Mouse (Mus musculus): ENCODE data around the gene Jph4. TPM values are rescaled to one million over a fixed set of nuclear protein-coding genes. Genes with fewer than 3 reads are reported as not detected.

The Jph4 gene
- polyA plus RNA-seq, 1 experiment: 0.33 TPM

- TF ChIP-seq POLR2A (IDR thresholded peaks at IDR 0.05; ENCODE audit: low read depth, low read length) (no peak), CTCF (IDR thresholded peaks at IDR 0.05; ENCODE audit: extremely low read depth, insufficient read depth, insufficient read length, insufficient replicate concordance) (no peak)
- Histone ChIP-seq H3K4me3 (ENCODE audit: extremely low read depth, insufficient read depth, insufficient read length) (no peak overlapping the region), H3K27ac (ENCODE audit: insufficient read depth, low read length) (no peak overlapping the region)
These were observed 36.3 kb upstream of the Jph4 start for GRCm38 (mm10) chr14:55152951-55153481.

GRCm38 (mm10) chr14:55152174-55152573 is 35.4 kb upstream of the Jph4 start:
- TF ChIP-seq CTCF (IDR thresholded peaks at IDR 0.05; ENCODE audit: extremely low read depth, insufficient read depth, insufficient read length, insufficient replicate concordance) (no peak), POLR2A (IDR thresholded peaks at IDR 0.05; ENCODE audit: low read depth, low read length) (no peak)
- no peak for DNase-seq (ENCODE audit: low read depth in 1 of 2, low spot score in 2 of 2)
- Histone ChIP-seq H3K36me3 (ENCODE audit: control insufficient read depth, insufficient read depth, low read length) (no peaks in the 10 kb centered on the region), H3K4me3 (ENCODE audit: extremely low read depth, insufficient read depth, insufficient read length) (no peak overlapping the region), H3K4me1 (ENCODE audit: control insufficient read depth, insufficient read depth, insufficient read length) (peaks cover under 1% of the 10 kb centered on the region; the same call in 1 of the 2 replicates), H3K27me3 (ENCODE audit: control insufficient read depth, insufficient read depth, low read length) (no peaks in the 10 kb centered on the region), H3K27ac (ENCODE audit: insufficient read depth, low read length) (no peak overlapping the region)
- WGBS: 82% methylated on average over 4 of the region's 4 CpGs

More at GRCm38 (mm10) chr14:55152951-55153481, 36.3 kb upstream of the Jph4 start:
- 88% methylated on average over 16 of the region's 16 CpGs for WGBS
- H3K36me3 ChIP-seq (ENCODE audit: control insufficient read depth, insufficient read depth, low read length): no peaks in the 10 kb centered on the region
- H3K27me3 ChIP-seq (ENCODE audit: control insufficient read depth, insufficient read depth, low read length): no peaks in the 10 kb centered on the region
- no peak for DNase-seq (ENCODE audit: low read depth in 1 of 2, low spot score in 2 of 2)
- no peaks in the 10 kb centered on the region for H3K4me1 ChIP-seq (ENCODE audit: control insufficient read depth, insufficient read depth, insufficient read length)

- H3K4me3 ChIP-seq (ENCODE audit: extremely low read depth, insufficient read depth, insufficient read length): no peak overlapping the region
- H3K4me1 ChIP-seq (ENCODE audit: control insufficient read depth, insufficient read depth, insufficient read length): peaks cover 2% of the 10 kb centered on the region; the same call in 1 of the 2 replicates
- no peaks in the 10 kb centered on the region for H3K36me3 ChIP-seq (ENCODE audit: control insufficient read depth, insufficient read depth, low read length)
- H3K27ac ChIP-seq (ENCODE audit: insufficient read depth, low read length): no peak overlapping the region
- TF ChIP-seq CTCF (IDR thresholded peaks at IDR 0.05; ENCODE audit: extremely low read depth, insufficient read depth, insufficient read length, insufficient replicate concordance) (no peak), POLR2A (IDR thresholded peaks at IDR 0.05; ENCODE audit: low read depth, low read length) (no peak)
- H3K27me3 ChIP-seq (ENCODE audit: control insufficient read depth, insufficient read depth, low read length): no peaks in the 10 kb centered on the region
- 79% methylated on average over 5 of the region's 5 CpGs for WGBS
- no peak for DNase-seq (ENCODE audit: low read depth in 1 of 2, low spot score in 2 of 2)
These were observed 34.2 kb upstream of the Jph4 start for GRCm38 (mm10) chr14:55150985-55151384.

GRCm38 (mm10) chr14:55149041-55149440 is 32.3 kb upstream of the Jph4 start:
- no peak overlapping the region for H3K27ac ChIP-seq (ENCODE audit: insufficient read depth, low read length)
- no peak overlapping the region for H3K4me3 ChIP-seq (ENCODE audit: extremely low read depth, insufficient read depth, insufficient read length)
- no peak for DNase-seq (ENCODE audit: low read depth in 1 of 2, low spot score in 2 of 2)
- H3K36me3 ChIP-seq (ENCODE audit: control insufficient read depth, insufficient read depth, low read length): no peaks in the 10 kb centered on the region
- H3K4me1 ChIP-seq (ENCODE audit: control insufficient read depth, insufficient read depth, insufficient read length): peaks cover 2% of the 10 kb centered on the region; the same call in 1 of the 2 replicates
- no peak for TF ChIP-seq POLR2A (IDR thresholded peaks at IDR 0.05; ENCODE audit: low read depth, low read length)
- no peak for TF ChIP-seq CTCF (IDR thresholded peaks at IDR 0.05; ENCODE audit: extremely low read depth, insufficient read depth, insufficient read length, insufficient replicate concordance)
- WGBS: 90% methylated on average over 5 of the region's 5 CpGs
- H3K27me3 ChIP-seq (ENCODE audit: control insufficient read depth, insufficient read depth, low read length): no peaks in the 10 kb centered on the region

GRCm38 (mm10) chr14:55148363-55148915 is 31.7 kb upstream of the Jph4 start:
- Histone ChIP-seq H3K4me3 (ENCODE audit: extremely low read depth, insufficient read depth, insufficient read length) (no peak overlapping the region), H3K4me1 (ENCODE audit: control insufficient read depth, insufficient read depth, insufficient read length) (peaks cover 2% of the 10 kb centered on the region; the same call in 1 of the 2 replicates), H3K27ac (ENCODE audit: insufficient read depth, low read length) (no peak overlapping the region), H3K27me3 (ENCODE audit: control insufficient read depth, insufficient read depth, low read length) (no peaks in the 10 kb centered on the region), H3K36me3 (ENCODE audit: control insufficient read depth, insufficient read depth, low read length) (no peaks in the 10 kb centered on the region)
- TF ChIP-seq POLR2A (IDR thresholded peaks at IDR 0.05; ENCODE audit: low read depth, low read length): no peak
- peak; percentile 65; the same call in 1 of the 2 replicates for TF ChIP-seq CTCF (IDR thresholded peaks at IDR 0.05; ENCODE audit: extremely low read depth, insufficient read depth, insufficient read length, insufficient replicate concordance)
- WGBS: 41% methylated on average over 5 of the region's 5 CpGs
- DNase-seq (ENCODE audit: low read depth in 1 of 2, low spot score in 2 of 2): peak; percentile 12 to 54

GRCm38 (mm10) chr14:55146829-55147401 is 30.2 kb upstream of the Jph4 start:
- TF ChIP-seq POLR2A (IDR thresholded peaks at IDR 0.05; ENCODE audit: low read depth, low read length) (no peak), CTCF (IDR thresholded peaks at IDR 0.05; ENCODE audit: extremely low read depth, insufficient read depth, insufficient read length, insufficient replicate concordance) (no peak)
- Histone ChIP-seq H3K4me1 (ENCODE audit: control insufficient read depth, insufficient read depth, insufficient read length) (peaks cover 2% of the 10 kb centered on the region; the same call in 1 of the 2 replicates), H3K4me3 (ENCODE audit: extremely low read depth, insufficient read depth, insufficient read length) (no peak overlapping the region), H3K36me3 (ENCODE audit: control insufficient read depth, insufficient read depth, low read length) (no peaks in the 10 kb centered on the region), H3K27ac (ENCODE audit: insufficient read depth, low read length) (peak overlapping the region; percentile 39; the same call in 1 of the 2 replicates), H3K27me3 (ENCODE audit: control insufficient read depth, insufficient read depth, low read length) (no peaks in the 10 kb centered on the region)
- WGBS: 48% methylated on average over 12 of the region's 12 CpGs
- peak in 1 of 2 experiments; percentile 14 for DNase-seq (ENCODE audit: low read depth in 1 of 2, low spot score in 2 of 2)

Data from spleen, adult 2 months (tissue).